Mouse (Mus musculus) heart, embryonic 10.5 days (tissue): ENCODE measurements around the gene Lrp8. TPM values are rescaled to one million over a fixed set of nuclear protein-coding genes. Genes with fewer than 3 reads are reported as not detected.

ENCODE experiments used
- DNase-seq: peaks from one replicate; pipeline ENCODE4 v3.0.0-alpha.2; 2017; ENCODE audit warnings: low spot score
- H3K27ac ChIP-seq: fragments of 300-500 bp; sonication (generic); 2 replicates; pipeline ENCODE4 v1.5.1; 2016; ENCODE audit warnings: mild to moderate bottlenecking
- H3K27me3 ChIP-seq: fragments of 300-500 bp; sonication (generic); 2 replicates; pipeline ENCODE4 v1.6.1; 2016; ENCODE audit warnings: mild to moderate bottlenecking; ENCODE audit not compliant: poor library complexity, insufficient read depth, severe bottlenecking
- H3K36me3 ChIP-seq: fragments of 300-500 bp; sonication (generic); 2 replicates; pipeline ENCODE4 v1.6.1; 2016; ENCODE audit warnings: mild to moderate bottlenecking, moderate library complexity
- H3K4me1 ChIP-seq: fragments of 300-500 bp; sonication (generic); 2 replicates; pipeline ENCODE4 v1.6.1; 2016; ENCODE audit warnings: mild to moderate bottlenecking
- H3K4me3 ChIP-seq: fragments of 300-500 bp; sonication (generic); 2 replicates; pipeline ENCODE4 v1.5.1; 2016; ENCODE audit warnings: mild to moderate bottlenecking, moderate library complexity
- H3K9me3 ChIP-seq: fragments of 300-500 bp; sonication (generic); 2 replicates; pipeline ENCODE4 v1.6.1; 2016; ENCODE audit warnings: mild to moderate bottlenecking, moderate library complexity
- WGBS: fragments of 180-500 bp; shearing (Covaris S2); methylation state at CpG from one replicate; pipeline ENCODE4 v1.1.7; 2016; 5-methylcytosine and 5-hydroxymethylcytosine counted together
- polyA plus RNA-seq: library from polyadenylated mRNA; unstranded; fragments of >200 nt; fragmentation: Nextera tagmentation; extraction: Ambion mirVana; gene quantifications from 2 replicates; pipeline ENCODE4 v1.2.1, GENCODE M21; 2016

The Lrp8 gene
- polyA plus RNA-seq, 1 experiment from 2014 or later, result 2.6 TPM

DNA sequence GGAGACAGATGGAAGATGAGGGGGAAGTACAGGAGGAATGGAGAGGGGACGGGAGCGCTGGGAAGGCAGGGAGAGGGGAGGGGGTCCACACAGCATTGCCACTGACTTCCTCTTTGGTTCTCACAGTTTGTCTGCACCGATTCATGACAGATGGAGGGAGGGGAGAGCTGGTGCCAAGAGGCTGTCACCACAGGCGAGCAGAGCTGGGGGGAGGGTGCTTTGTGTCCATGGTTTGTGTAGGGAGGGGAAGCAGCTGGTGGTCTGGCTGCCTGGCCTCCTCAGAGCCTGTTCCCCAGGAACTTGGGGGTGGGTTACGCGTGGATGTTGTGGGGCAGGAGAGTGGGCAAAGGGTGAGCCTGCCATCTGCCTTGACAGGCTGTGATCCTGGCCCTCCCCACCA lies 15.4 kb downstream of the Lrp8 start:
- H3K4me3 ChIP-seq, result no peak overlapping the region
- no peak overlapping the region for H3K27ac ChIP-seq
- 0 out of 2 replicates have a peak, but pooled peaks cover 4% of the 10 kb centered on the region for H3K36me3 ChIP-seq
- 50% methylated on average over 6 of the region's 6 CpGs for WGBS
- peaks cover 29% of the 10 kb centered on the region for H3K27me3 ChIP-seq
- H3K9me3 ChIP-seq, result no peaks in the 10 kb centered on the region
- peaks cover 33% of the 10 kb centered on the region for H3K4me1 ChIP-seq
- no peak for DNase-seq

GRCm38 (mm10) chr4:107819990-107820719 lies 18.1 kb downstream of the Lrp8 start:
- Histone ChIP-seq H3K9me3 (no peaks in the 10 kb centered on the region), H3K4me3 (no peak overlapping the region), H3K36me3 (0 out of 2 replicates have a peak, but pooled peaks cover under 1% of the 10 kb centered on the region), H3K4me1 (peaks cover 46% of the 10 kb centered on the region), H3K27me3 (peaks cover 37% of the 10 kb centered on the region), H3K27ac (0 out of 2 replicates have a peak overlapping the region, but pooled peaks have one; percentile 6)
- 68% methylated on average over 16 of the region's 16 CpGs for WGBS
- DNase-seq, result no peak

- Histone ChIP-seq H3K36me3 (no peaks in the 10 kb centered on the region), H3K4me1 (peaks cover 45% of the 10 kb centered on the region), H3K27ac (no peak overlapping the region), H3K4me3 (no peak overlapping the region), H3K27me3 (peaks cover 39% of the 10 kb centered on the region), H3K9me3 (no peaks in the 10 kb centered on the region)
- WGBS, result 88% methylated on average over 8 of the region's 8 CpGs
- DNase-seq, result no peak
Measured at GRCm38 (mm10) chr4:107820856-107821619, 19.0 kb downstream of the Lrp8 start.

DNA sequence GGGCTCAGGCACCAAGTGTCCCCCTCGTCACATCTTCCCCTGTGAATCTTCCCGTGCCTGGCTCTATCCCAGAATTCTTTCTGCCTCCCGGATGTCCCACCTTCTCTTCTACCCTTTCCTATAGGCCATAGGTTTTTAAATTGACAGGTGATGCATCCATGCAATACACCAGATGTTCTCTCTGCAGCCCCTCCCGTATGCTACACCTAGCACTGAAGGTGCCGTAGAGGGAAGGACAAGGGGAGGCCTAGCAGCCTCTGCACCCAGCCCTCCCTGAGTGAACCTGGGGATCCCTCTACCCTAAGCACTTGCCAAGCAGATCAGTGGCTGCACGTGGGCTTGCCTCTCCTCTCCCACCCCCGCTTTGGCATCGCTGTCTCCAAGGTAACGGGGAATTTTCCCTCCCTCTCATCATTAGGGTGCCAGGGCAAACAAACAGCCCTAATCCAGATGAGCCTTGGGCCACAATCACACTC lies 20.9 kb downstream of the Lrp8 start:
- WGBS, result 46% methylated on average over 9 of the region's 9 CpGs
- Histone ChIP-seq H3K36me3 (no peaks in the 10 kb centered on the region), H3K4me3 (peak overlapping the region; percentile 45), H3K27ac (0 out of 2 replicates have a peak overlapping the region, but pooled peaks have one; percentile 17), H3K4me1 (peaks cover 32% of the 10 kb centered on the region), H3K9me3 (no peaks in the 10 kb centered on the region), H3K27me3 (peaks cover 46% of the 10 kb centered on the region)
- DNase-seq, result no peak

- no peak overlapping the region for H3K4me3 ChIP-seq
- no peaks in the 10 kb centered on the region for H3K9me3 ChIP-seq
- no peak for DNase-seq
- no peak overlapping the region for H3K27ac ChIP-seq
- H3K4me1 ChIP-seq, result peaks cover 33% of the 10 kb centered on the region
- H3K36me3 ChIP-seq, result no peaks in the 10 kb centered on the region
- 46% methylated on average over 11 of the region's 11 CpGs for WGBS
- peaks cover 46% of the 10 kb centered on the region for H3K27me3 ChIP-seq
Measured at GRCm38 (mm10) chr4:107823511-107823910, 21.4 kb downstream of the Lrp8 start.

DNA sequence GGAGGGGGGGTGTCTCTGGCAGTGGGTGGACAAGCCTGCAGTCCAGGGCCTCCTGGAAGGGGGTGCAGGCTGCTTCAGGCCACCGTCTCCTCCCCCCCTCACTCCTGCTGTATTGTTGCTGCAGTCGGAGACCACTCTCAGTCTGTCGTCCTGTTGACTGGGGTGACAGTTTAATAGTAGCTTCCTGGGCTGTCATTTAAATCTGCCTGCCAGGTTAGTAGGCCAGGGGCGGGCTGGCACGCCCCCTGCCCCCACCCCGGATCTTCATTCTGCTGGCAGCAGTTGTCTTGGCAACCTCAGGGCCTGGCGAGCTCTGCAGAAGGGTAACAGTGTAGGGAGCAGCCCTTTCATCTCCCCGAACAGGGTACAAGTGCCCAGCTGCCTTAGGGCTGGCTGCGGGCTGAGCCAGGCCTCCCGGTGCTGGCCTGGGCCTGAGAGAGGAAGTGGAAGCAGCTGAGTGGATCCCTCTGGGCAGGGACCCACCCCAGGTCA lies 26.7 kb downstream of the Lrp8 start:
- Histone ChIP-seq H3K9me3 (no peaks in the 10 kb centered on the region), H3K27ac (no peak overlapping the region), H3K36me3 (no peaks in the 10 kb centered on the region), H3K4me1 (peaks cover 31% of the 10 kb centered on the region), H3K27me3 (peaks cover 55% of the 10 kb centered on the region), H3K4me3 (no peak overlapping the region)
- no peak for DNase-seq
- 56% methylated on average over 10 of the region's 10 CpGs for WGBS

- peaks cover 58% of the 10 kb centered on the region for H3K27me3 ChIP-seq
- 57% methylated on average over 2 of the region's 2 CpGs for WGBS
- no peak for DNase-seq
Measured at GRCm38 (mm10) chr4:107829675-107830074, 27.6 kb downstream of the Lrp8 start.

DNA sequence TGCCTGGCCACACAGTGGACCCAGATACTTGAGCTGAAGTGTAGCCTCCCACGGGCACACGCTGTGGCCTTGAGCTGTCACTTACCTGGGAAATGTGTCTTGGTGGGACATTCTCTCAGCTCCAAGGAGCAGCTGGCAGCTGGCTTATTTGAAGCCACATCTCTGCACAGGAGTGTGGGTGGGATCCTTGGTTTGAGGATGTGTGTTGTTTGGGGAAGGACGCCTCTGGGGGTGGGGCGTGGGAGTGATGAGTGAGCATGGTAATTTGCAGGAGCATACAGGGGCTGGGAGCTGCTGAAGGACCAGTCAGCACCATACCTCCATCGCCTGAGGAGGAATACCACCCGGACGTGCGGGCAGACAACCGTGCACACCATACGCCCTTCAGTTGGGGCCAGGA lies 28.1 kb downstream of the Lrp8 start:
- Histone ChIP-seq H3K27ac (no peak overlapping the region), H3K4me3 (no peak overlapping the region), H3K4me1 (peaks cover 31% of the 10 kb centered on the region), H3K9me3 (no peaks in the 10 kb centered on the region), H3K27me3 (peaks cover 58% of the 10 kb centered on the region), H3K36me3 (no peaks in the 10 kb centered on the region)
- no peak for DNase-seq
- WGBS, result 68% methylated on average over 10 of the region's 10 CpGs

More at GRCm38 (mm10) chr4:107829675-107830074, 27.6 kb downstream of the Lrp8 start:
- H3K4me3 ChIP-seq, result no peak overlapping the region
- no peak overlapping the region for H3K27ac ChIP-seq
- no peaks in the 10 kb centered on the region for H3K36me3 ChIP-seq
- H3K9me3 ChIP-seq, result no peaks in the 10 kb centered on the region
- peaks cover 28% of the 10 kb centered on the region for H3K4me1 ChIP-seq

GRCm38 (mm10) chr4:107830821-107831221 lies 28.8 kb downstream of the Lrp8 start:
- Histone ChIP-seq H3K4me3 (no peak overlapping the region), H3K27ac (no peak overlapping the region), H3K4me1 (peaks cover 31% of the 10 kb centered on the region), H3K9me3 (no peaks in the 10 kb centered on the region), H3K36me3 (no peaks in the 10 kb centered on the region), H3K27me3 (peaks cover 58% of the 10 kb centered on the region)
- WGBS, result 73% methylated on average over 7 of the region's 7 CpGs
- no peak for DNase-seq

DNA sequence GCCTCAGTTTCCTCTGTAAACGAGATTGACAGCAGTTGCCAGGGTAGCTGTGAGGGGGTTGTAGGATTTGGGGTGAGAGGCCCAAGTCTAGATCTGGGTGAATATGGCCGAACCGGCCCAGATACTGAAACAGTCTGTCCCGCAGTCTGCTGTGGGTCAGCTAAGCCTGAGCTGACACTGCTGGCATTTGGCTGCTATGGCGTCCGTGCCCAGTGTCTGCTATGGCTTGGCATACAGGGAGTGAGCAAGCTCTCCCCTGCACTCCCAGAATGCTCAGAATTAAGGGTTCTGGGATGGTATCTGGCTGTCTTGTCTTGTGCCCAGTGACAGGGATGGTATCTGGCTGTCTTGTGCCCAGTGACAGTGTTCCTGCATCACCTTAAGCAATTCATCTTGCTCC lies 29.6 kb downstream of the Lrp8 start:
- Histone ChIP-seq H3K4me1 (peaks cover 31% of the 10 kb centered on the region), H3K4me3 (no peak overlapping the region), H3K27me3 (peaks cover 59% of the 10 kb centered on the region), H3K36me3 (no peaks in the 10 kb centered on the region), H3K9me3 (no peaks in the 10 kb centered on the region), H3K27ac (no peak overlapping the region)
- no peak for DNase-seq
- WGBS, result 90% methylated on average over 6 of the region's 6 CpGs

GRCm38 (mm10) chr4:107833525-107833924 lies 31.5 kb downstream of the Lrp8 start:
- Histone ChIP-seq H3K36me3 (no peaks in the 10 kb centered on the region), H3K4me3 (no peak overlapping the region), H3K27ac (no peak overlapping the region), H3K27me3 (peaks cover 60% of the 10 kb centered on the region), H3K9me3 (no peaks in the 10 kb centered on the region), H3K4me1 (peaks cover 29% of the 10 kb centered on the region)
- no peak for DNase-seq
- WGBS, result 87% methylated on average over 5 of the region's 5 CpGs

- DNase-seq, result no peak
- no peak overlapping the region for H3K27ac ChIP-seq
- WGBS, result 54% methylated on average over 22 of the region's 22 CpGs
Measured at GRCm38 (mm10) chr4:107834643-107835314, 32.7 kb downstream of the Lrp8 start.

More at GRCm38 (mm10) chr4:107834643-107835314, 32.7 kb downstream of the Lrp8 start:
- H3K27me3 ChIP-seq, result peaks cover 61% of the 10 kb centered on the region
- peaks cover 18% of the 10 kb centered on the region for H3K4me1 ChIP-seq
- H3K4me3 ChIP-seq, result no peak overlapping the region
- no peaks in the 10 kb centered on the region for H3K36me3 ChIP-seq
- no peaks in the 10 kb centered on the region for H3K9me3 ChIP-seq
